Mouse (Mus musculus) liver, embryonic 14.5 days (tissue): ENCODE measurements at regions not wholly inside any gene's neighbourhood (a gene's known extent, or its start where the extent isn't known, plus 50 kb on each side); places are given as distances from the start of the nearest gene placed in this dataset.

Experiments
- ATAC-seq: fragments of 200-750 bp; cut with Nextera tagmentation; 2 replicates; pipeline ENCODE4 v1.8.0; 2017; ENCODE audit warnings: moderate number of reproducible peaks, mild to moderate bottlenecking, moderate library complexity; ENCODE audit not compliant: insufficient read depth
- DNase-seq, 3 experiments: peaks; one replicate each; pipeline ENCODE4 v3.0.0-alpha.2; 2012 to 2013; ENCODE audit warnings: low read depth in 3 of 3, low spot score in 3 of 3
- H3K27ac ChIP-seq: fragments of 300-500 bp; sonication (generic); 2 replicates; pipeline ENCODE4 v1.5.1; 2014; ENCODE audit warnings: moderate library complexity, mild to moderate bottlenecking, control low read depth, inconsistent platforms
- H3K27me3 ChIP-seq: fragments of 300-500 bp; sonication (generic); 2 replicates; pipeline ENCODE4 v1.6.1; 2014; ENCODE audit warnings: mild to moderate bottlenecking, low read length, moderate library complexity; ENCODE audit not compliant: control insufficient read depth, insufficient read depth
- H3K36me3 ChIP-seq: fragments of 300-500 bp; sonication (generic); replicated peaks from 2 replicates; pipeline ENCODE4 v1.6.1; 2014; ENCODE audit warnings: low read depth; ENCODE audit not compliant: control insufficient read depth, insufficient read depth
- H3K4me1 ChIP-seq, 2 experiments: fragments of 200-500 bp in 1 of 2; fragments of 300-500 bp in 1 of 2; sonication (generic) in 1 of 2; replicated peaks; 2 replicates each; pipeline ENCODE4 v1.6.1; 2012 to 2014; ENCODE audit warnings: antibody characterized with exemption in 1 of 2, inconsistent platforms in 1 of 2, low read length in 1 of 2; ENCODE audit not compliant: control insufficient read depth in 2 of 2, insufficient read depth in 2 of 2
- H3K4me2 ChIP-seq: fragments of 300-500 bp; sonication (generic); 2 replicates; pipeline ENCODE4 v1.6.1; 2014; ENCODE audit warnings: low read depth, mild to moderate bottlenecking, control low read depth, moderate library complexity
- H3K4me3 ChIP-seq, 2 experiments: fragments of 200-500 bp in 1 of 2; fragments of 300-500 bp in 1 of 2; sonication (generic) in 1 of 2; 2 replicates each; pipeline ENCODE4 v1.5.1; 2012 to 2014; ENCODE audit warnings: low read depth in 2 of 2, low read length in 2 of 2, mild to moderate bottlenecking in 2 of 2, control low read depth in 1 of 2, inconsistent platforms in 1 of 2, moderate library complexity in 1 of 2; ENCODE audit not compliant: insufficient read depth in 1 of 2
- H3K9ac ChIP-seq: fragments of 300-500 bp; sonication (generic); replicated peaks from 2 replicates; pipeline ENCODE4 v1.6.1; 2014; ENCODE audit warnings: mild to moderate bottlenecking, control low read depth, moderate library complexity
- H3K9me3 ChIP-seq: fragments of 300-500 bp; sonication (generic); 2 replicates; pipeline ENCODE4 v1.6.1; 2016; ENCODE audit warnings: low read length, mixed read lengths; ENCODE audit not compliant: control insufficient read depth
- CTCF ChIP-seq: IDR thresholded peaks from 2 replicates; pipeline ENCODE4 v1.5.1; 2016; ENCODE audit warnings: antibody characterized with exemption, low read depth, control low read depth
- EP300 ChIP-seq: IDR thresholded peaks from 2 replicates; pipeline ENCODE4 v1.6.1; 2016; ENCODE audit warnings: antibody characterized with exemption, low read depth
- WGBS: fragments of 180-500 bp; shearing (Covaris S2); extraction: QIAGEN DNeasy Blood & Tissue Kit; methylation state at CpG from one replicate; pipeline ENCODE4 v1.1.7; 2014; ENCODE audit not compliant: insufficient replicate concordance; 5-methylcytosine and 5-hydroxymethylcytosine counted together

GRCm38 (mm10) chr2:178930125-178930524 lies 499.8 kb downstream of the Cdh26 start:
- Histone ChIP-seq H3K4me3 (no peak overlapping the region), H3K27me3 (no peaks in the 10 kb centered on the region), H3K27ac (no peak overlapping the region), H3K36me3 (no peaks in the 10 kb centered on the region), H3K4me2 (no peak overlapping the region), H3K4me1 (no peaks in the 10 kb centered on the region), H3K9ac (no peak overlapping the region), H3K9me3 (no peaks in the 10 kb centered on the region)
- WGBS = 37% methylated on average over 2 of the region's 2 CpGs
- DNase-seq = no peak
- TF ChIP-seq CTCF (no peak), EP300 (no peak)
- no peak for ATAC-seq

GRCm38 (mm10) chr2:178948471-178948870 lies 493.8 kb upstream of the Cdh4 start:
- Histone ChIP-seq H3K4me2 (no peak overlapping the region), H3K36me3 (no peaks in the 10 kb centered on the region), H3K4me1 (no peaks in the 10 kb centered on the region), H3K4me3 (no peak overlapping the region), H3K27ac (no peak overlapping the region), H3K9ac (no peak overlapping the region), H3K27me3 (no peaks in the 10 kb centered on the region), H3K9me3 (no peaks in the 10 kb centered on the region)
- ATAC-seq (no peak), DNase-seq (no peak)
- 74% methylated on average over 6 of the region's 6 CpGs for WGBS
- TF ChIP-seq CTCF (no peak), EP300 (no peak)

- H3K9ac ChIP-seq = no peak overlapping the region
- H3K36me3 ChIP-seq = no peaks in the 10 kb centered on the region
- no peak overlapping the region for H3K27ac ChIP-seq
- ATAC-seq (no peak), DNase-seq (no peak)
- H3K4me1 ChIP-seq = no peaks in the 10 kb centered on the region
- no peaks in the 10 kb centered on the region for H3K27me3 ChIP-seq
- H3K9me3 ChIP-seq = no peaks in the 10 kb centered on the region
- no peak for TF ChIP-seq CTCF
- no peak for TF ChIP-seq EP300
- WGBS = 19% methylated on average over 4 of the region's 4 CpGs
- no peak overlapping the region for H3K4me2 ChIP-seq
- H3K4me3 ChIP-seq = no peak overlapping the region
Measured at GRCm38 (mm10) chr2:178949103-178949502, 493.1 kb upstream of the Cdh4 start.

GRCm38 (mm10) chr2:178950304-178950703 lies 491.9 kb upstream of the Cdh4 start:
- no peak overlapping the region for H3K9ac ChIP-seq
- H3K36me3 ChIP-seq = no peaks in the 10 kb centered on the region
- TF ChIP-seq CTCF (no peak), EP300 (no peak)
- DNase-seq (no peak), ATAC-seq (no peak)
- H3K4me2 ChIP-seq = no peak overlapping the region
- no peaks in the 10 kb centered on the region for H3K4me1 ChIP-seq
- H3K27me3 ChIP-seq = no peaks in the 10 kb centered on the region
- H3K9me3 ChIP-seq = no peaks in the 10 kb centered on the region
- WGBS = 47% methylated on average over 1 of the region's 1 CpGs
- H3K4me3 ChIP-seq = no peak overlapping the region
- no peak overlapping the region for H3K27ac ChIP-seq

- Histone ChIP-seq H3K27me3 (no peaks in the 10 kb centered on the region), H3K9ac (no peak overlapping the region), H3K4me2 (no peak overlapping the region), H3K4me3 (no peak overlapping the region), H3K9me3 (no peaks in the 10 kb centered on the region), H3K27ac (no peak overlapping the region), H3K36me3 (no peaks in the 10 kb centered on the region), H3K4me1 (no peaks in the 10 kb centered on the region)
- TF ChIP-seq EP300 (no peak), CTCF (no peak)
- ATAC-seq (no peak), DNase-seq (no peak)
- WGBS = 39% methylated on average over 2 of the region's 2 CpGs
Measured at GRCm38 (mm10) chr2:178954420-178955067, 487.7 kb upstream of the Cdh4 start.
